Mouse (Mus musculus) cortical plate, adult 2 months (tissue): ENCODE measurements at regions not wholly inside any gene's neighbourhood (a gene's known extent, or its start where the extent isn't known, plus 50 kb on each side); places are given as distances from the start of the nearest gene placed in this dataset.

Source experiments
- CTCF ChIP-seq: fragments of 200-500 bp; IDR thresholded peaks from 2 replicates; pipeline ENCODE4 v1.5.1; 2011; ENCODE audit warnings: mild to moderate bottlenecking, control low read depth, low read length; ENCODE audit not compliant: insufficient read depth; ENCODE audit errors: extremely low read depth
- POLR2A ChIP-seq: fragments of 200-500 bp; IDR thresholded peaks from 2 replicates; pipeline ENCODE4 v1.6.1; 2011; ENCODE audit warnings: mild to moderate bottlenecking, low read length, control low read depth; ENCODE audit not compliant: insufficient read depth; ENCODE audit errors: extremely low read depth

DNA sequence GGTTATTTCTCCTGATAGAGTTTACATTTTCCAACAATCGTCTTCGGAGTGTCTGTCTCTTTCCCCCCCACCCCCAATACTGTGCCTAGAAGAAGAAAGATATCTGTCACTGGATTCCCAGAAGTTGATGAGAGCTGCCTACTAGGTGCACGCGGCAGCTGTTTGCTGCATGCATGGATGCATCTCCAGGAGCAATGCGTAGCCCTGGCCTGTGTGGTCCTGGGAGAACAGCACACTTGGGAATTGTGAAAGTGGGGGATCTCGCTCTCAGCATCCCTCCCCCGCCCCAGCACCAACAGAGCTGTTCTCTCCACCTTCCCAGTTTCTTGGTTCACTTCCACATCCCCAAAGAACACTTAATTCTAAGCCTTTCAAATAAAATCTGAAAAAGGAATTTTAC, 280.6 kb upstream of the Atp11b start:
- no peak for TF ChIP-seq CTCF
- no peak for TF ChIP-seq POLR2A
